Mouse (Mus musculus) lung, postnatal 36 days (tissue): Measurements from ENCODE around the gene Ing1.

Experiments used
- DNase-seq: peaks from one replicate; pipeline ENCODE4 v3.0.0; 2022; ENCODE audit warnings: mixed read lengths

Gene Ing1

GRCm38 (mm10) chr8:11554799-11555719 is at the start of gene Ing1:
Gene Ing1 (plus strand): TSS chr8:11555571.
- DNase-seq, result peak; percentile 96

GRCm38 (mm10) chr8:11506074-11506473 is 49.3 kb upstream of the Ing1 start:
- DNase-seq, result no peak

GRCm38 (mm10) chr8:11506802-11507201 is 48.6 kb upstream of the Ing1 start:
- DNase-seq, result peak; percentile 83

- no peak for DNase-seq
Measured at GRCm38 (mm10) chr8:11508880-11509279, 46.5 kb upstream of the Ing1 start.

- no peak for DNase-seq
Measured at GRCm38 (mm10) chr8:11510971-11511370, 44.4 kb upstream of the Ing1 start.

- no peak for DNase-seq
Measured at GRCm38 (mm10) chr8:11512711-11513110, 42.7 kb upstream of the Ing1 start.

- no peak for DNase-seq
Measured at GRCm38 (mm10) chr8:11513247-11513646, 42.1 kb upstream of the Ing1 start.

GRCm38 (mm10) chr8:11516292-11516691 is 39.1 kb upstream of the Ing1 start:
- no peak for DNase-seq

GRCm38 (mm10) chr8:11517366-11518055 is 37.9 kb upstream of the Ing1 start:
- peak; percentile 79 for DNase-seq

GRCm38 (mm10) chr8:11518056-11518396 is 37.3 kb upstream of the Ing1 start:
- DNase-seq, result peak; percentile 83

GRCm38 (mm10) chr8:11518676-11519075 is 36.7 kb upstream of the Ing1 start:
- peak; percentile 62 for DNase-seq

GRCm38 (mm10) chr8:11523331-11523730 is 32.0 kb upstream of the Ing1 start:
- peak; percentile 38 for DNase-seq

GRCm38 (mm10) chr8:11530155-11530770 is 25.1 kb upstream of the Ing1 start:
- DNase-seq, result no peak

GRCm38 (mm10) chr8:11530849-11531248 is 24.5 kb upstream of the Ing1 start:
- DNase-seq, result no peak

- DNase-seq, result no peak
Measured at GRCm38 (mm10) chr8:11534494-11534893, 20.9 kb upstream of the Ing1 start.

- no peak for DNase-seq
Measured at GRCm38 (mm10) chr8:11539049-11539448, 16.3 kb upstream of the Ing1 start.

GRCm38 (mm10) chr8:11540182-11540581 is 15.2 kb upstream of the Ing1 start:
- DNase-seq, result no peak

GRCm38 (mm10) chr8:11542031-11542430 is 13.3 kb upstream of the Ing1 start:
- peak; percentile 30 for DNase-seq

GRCm38 (mm10) chr8:11542866-11543265 is 12.5 kb upstream of the Ing1 start:
- no peak for DNase-seq

GRCm38 (mm10) chr8:11544386-11544785 is 11.0 kb upstream of the Ing1 start:
- DNase-seq, result peak; percentile 86

GRCm38 (mm10) chr8:11547063-11547462 is 8.3 kb upstream of the Ing1 start:
- DNase-seq, result peak; percentile 49

GRCm38 (mm10) chr8:11549706-11550105 is 5.7 kb upstream of the Ing1 start:
- DNase-seq, result peak; percentile 79

GRCm38 (mm10) chr8:11550281-11550948 is 5.0 kb upstream of the Ing1 start, which contains the start of gene Cars2:
Gene Cars2 (minus strand): TSS chr8:11550783.
- DNase-seq, result peak; percentile 97
